Mouse (Mus musculus): ENCODE measurements at regions not wholly inside any gene's neighbourhood (a gene's known extent, or its start where the extent isn't known, plus 50 kb on each side); places are given as distances from the start of the nearest gene placed in this dataset.

DNA sequence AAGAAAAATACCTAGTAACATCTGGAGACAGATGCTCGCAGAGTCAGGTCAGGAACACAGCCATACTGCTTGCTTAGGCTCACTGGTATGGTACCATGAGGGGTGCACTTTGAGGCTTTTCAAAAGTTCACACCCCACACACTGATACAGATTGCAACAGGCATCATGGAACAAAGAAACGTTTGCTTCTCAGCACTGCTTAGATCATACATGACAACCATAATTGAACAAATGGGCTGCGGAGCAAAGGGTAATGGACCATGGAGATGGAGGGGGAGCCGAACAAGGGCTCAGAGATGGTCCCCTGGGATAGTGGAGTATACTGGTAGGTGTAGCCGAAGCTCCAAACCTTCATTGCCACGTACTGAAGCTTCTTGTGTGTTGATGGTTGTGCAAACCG lies 228.6 kb upstream of the Tll1 start:
- TF ChIP-seq TCF12 (IDR thresholded peaks at IDR 0.05; ENCODE audit: insufficient read depth, poor library complexity, severe bottlenecking) = no peak
- no peak for TF ChIP-seq POLR2A (IDR thresholded peaks at IDR 0.05; ENCODE audit: insufficient read length, low read depth)
- no peak for TF ChIP-seq E2F4 (IDR thresholded peaks at IDR 0.05; ENCODE audit: insufficient read depth)
- no peak for TF ChIP-seq USF1 (IDR thresholded peaks at IDR 0.05; ENCODE audit: low read depth)
- no peak for TF ChIP-seq MYOD1 (IDR thresholded peaks at IDR 0.05; ENCODE audit: control insufficient read depth in 1 of 3, insufficient read length in 2 of 3, low read depth in 2 of 3)
- TF ChIP-seq POLR2AphosphoS2 (IDR thresholded peaks at IDR 0.05; ENCODE audit: insufficient read length, low read depth) = no peak
- no peak for TF ChIP-seq REST (IDR thresholded peaks at IDR 0.05; ENCODE audit: insufficient read depth, insufficient read length)
